Mouse (Mus musculus): ENCODE results near the gene D5Ertd579e. TPM values are rescaled to one million over a fixed set of nuclear protein-coding genes. Genes with fewer than 3 reads are reported as not detected.
A peak's percentile ranks its signal among the peaks of the same experiment; 100 is the strongest.

The D5Ertd579e gene
- polyA plus RNA-seq, 1 experiment from 2014 or later: 20.7 TPM

GRCm38 (mm10) chr5:36620409-36621057, 75.3 kb downstream of the D5Ertd579e start:
- Histone ChIP-seq H3K9me3 (ENCODE audit: control insufficient read depth, low read length) (no peaks in the 10 kb centered on the region), H3K4me1 (ENCODE audit: control insufficient read depth, insufficient read depth, low read length) (no peaks in the 10 kb centered on the region), H3K9ac (ENCODE audit: low read depth, low read length) (no peak overlapping the region), H3K27ac (replicated peaks; ENCODE audit: low read depth, low read length) (no peak overlapping the region), H3K4me3 (ENCODE audit: low read depth, low read length) (no peak overlapping the region), H3K36me3 (ENCODE audit: control insufficient read depth, insufficient read depth, low read length) (peaks cover 21% of the 10 kb centered on the region), H3K27me3 (replicated peaks; ENCODE audit: control insufficient read depth, insufficient read depth, low read length) (no peaks in the 10 kb centered on the region), H3K4me2 (ENCODE audit: low read depth, low read length) (no peak overlapping the region)
- ATAC-seq (ENCODE audit: low read depth) (no peak), DNase-seq (ENCODE audit: low spot score) (peak; percentile 11)
- WGBS: 77% methylated on average over 8 of the region's 8 CpGs

DNA sequence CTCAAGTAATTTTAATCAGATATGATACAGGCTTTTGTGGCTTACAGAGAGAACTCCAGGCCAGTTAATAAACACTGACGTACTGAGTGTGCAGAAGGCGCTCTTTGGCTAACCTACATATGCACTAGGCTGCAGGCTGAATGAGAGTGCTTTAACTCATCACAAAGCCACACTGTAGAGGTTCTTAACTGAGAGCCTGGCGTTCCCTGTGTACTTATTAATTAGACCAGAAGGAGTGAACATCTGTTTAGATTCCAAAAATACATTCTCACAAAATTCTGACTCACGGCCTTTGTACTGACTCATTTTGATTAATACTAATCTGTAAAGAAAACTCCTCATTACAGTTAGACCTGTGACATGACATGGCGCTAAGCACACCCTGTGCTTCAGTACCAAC, 76.9 kb downstream of the D5Ertd579e start:
- DNase-seq (ENCODE audit: low spot score): no peak
- Histone ChIP-seq H3K4me2 (ENCODE audit: low read depth, low read length) (no peak overlapping the region), H3K9me3 (ENCODE audit: control insufficient read depth, low read length) (no peaks in the 10 kb centered on the region), H3K27me3 (replicated peaks; ENCODE audit: control insufficient read depth, insufficient read depth, low read length) (no peaks in the 10 kb centered on the region), H3K27ac (replicated peaks; ENCODE audit: low read depth, low read length) (no peak overlapping the region), H3K4me1 (ENCODE audit: control insufficient read depth, insufficient read depth, low read length) (no peaks in the 10 kb centered on the region), H3K36me3 (ENCODE audit: control insufficient read depth, insufficient read depth, low read length) (peaks cover 38% of the 10 kb centered on the region), H3K9ac (ENCODE audit: low read depth, low read length) (no peak overlapping the region), H3K4me3 (ENCODE audit: low read depth, low read length) (no peak overlapping the region)
- ATAC-seq (ENCODE audit: low read depth): no peak
- 85% methylated on average over 5 of the region's 5 CpGs for WGBS

DNA sequence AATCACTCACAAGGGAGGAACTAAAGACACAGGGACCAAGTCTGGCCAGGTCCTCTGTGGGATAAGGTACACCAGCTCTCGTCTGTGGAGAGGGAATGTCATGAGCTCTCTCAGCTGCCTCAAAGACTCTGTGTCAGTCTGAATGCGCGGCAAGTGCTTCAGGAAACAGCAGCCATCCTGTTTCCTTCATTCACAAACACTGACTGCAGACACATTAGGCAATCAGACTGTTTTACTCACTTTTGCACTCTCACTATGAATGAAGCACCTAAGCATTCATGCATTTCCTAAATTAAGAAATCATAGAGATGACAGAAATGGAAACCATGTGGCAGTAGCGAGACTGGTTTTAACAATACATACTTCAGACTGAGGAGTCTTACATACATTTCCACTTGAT, 77.5 kb downstream of the D5Ertd579e start:
- Histone ChIP-seq H3K36me3 (ENCODE audit: control insufficient read depth, insufficient read depth, low read length) (peaks cover 43% of the 10 kb centered on the region), H3K4me1 (ENCODE audit: control insufficient read depth, insufficient read depth, low read length) (no peaks in the 10 kb centered on the region), H3K9me3 (ENCODE audit: control insufficient read depth, low read length) (no peaks in the 10 kb centered on the region), H3K4me2 (ENCODE audit: low read depth, low read length) (no peak overlapping the region), H3K9ac (ENCODE audit: low read depth, low read length) (no peak overlapping the region), H3K4me3 (ENCODE audit: low read depth, low read length) (no peak overlapping the region), H3K27me3 (replicated peaks; ENCODE audit: control insufficient read depth, insufficient read depth, low read length) (no peaks in the 10 kb centered on the region), H3K27ac (replicated peaks; ENCODE audit: low read depth, low read length) (no peak overlapping the region)
- 66% methylated on average over 4 of the region's 4 CpGs for WGBS
- ATAC-seq (ENCODE audit: low read depth): no peak
- DNase-seq (ENCODE audit: low spot score): no peak

DNA sequence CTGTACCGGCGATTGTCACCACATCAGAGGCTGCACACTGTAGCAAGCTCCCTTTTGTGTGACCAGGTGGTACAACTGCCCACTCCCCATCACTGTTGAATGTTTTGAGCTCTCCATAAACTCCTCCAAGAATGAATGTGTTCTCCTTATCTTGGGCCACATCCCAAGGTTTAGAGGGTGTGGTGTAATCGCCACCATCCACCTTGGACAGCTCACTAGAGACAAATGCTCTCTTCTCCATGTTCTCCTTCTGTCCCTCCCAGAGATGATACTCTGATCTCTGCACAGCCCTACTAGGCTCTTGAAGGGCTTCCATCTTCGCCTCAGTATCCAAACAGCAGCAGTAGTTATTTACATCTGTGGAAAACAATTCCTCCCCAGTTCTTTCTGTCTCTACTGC, 81.7 kb downstream of the D5Ertd579e start:
- ATAC-seq (ENCODE audit: low read depth): no peak
- no peaks in the 10 kb centered on the region for H3K27me3 ChIP-seq (replicated peaks; ENCODE audit: control insufficient read depth, insufficient read depth, low read length)
- no peak overlapping the region for H3K4me2 ChIP-seq (ENCODE audit: low read depth, low read length)
- H3K9ac ChIP-seq (ENCODE audit: low read depth, low read length): no peak overlapping the region
- H3K4me1 ChIP-seq (ENCODE audit: control insufficient read depth, insufficient read depth, low read length): no peaks in the 10 kb centered on the region
- H3K27ac ChIP-seq (replicated peaks; ENCODE audit: low read depth, low read length): no peak overlapping the region
- DNase-seq (ENCODE audit: low spot score): no peak
- no peaks in the 10 kb centered on the region for H3K9me3 ChIP-seq (ENCODE audit: control insufficient read depth, low read length)
- WGBS: 92% methylated on average over 4 of the region's 4 CpGs
- H3K36me3 ChIP-seq (ENCODE audit: control insufficient read depth, insufficient read depth, low read length): peaks cover 78% of the 10 kb centered on the region
- H3K4me3 ChIP-seq (ENCODE audit: low read depth, low read length): no peak overlapping the region

DNA sequence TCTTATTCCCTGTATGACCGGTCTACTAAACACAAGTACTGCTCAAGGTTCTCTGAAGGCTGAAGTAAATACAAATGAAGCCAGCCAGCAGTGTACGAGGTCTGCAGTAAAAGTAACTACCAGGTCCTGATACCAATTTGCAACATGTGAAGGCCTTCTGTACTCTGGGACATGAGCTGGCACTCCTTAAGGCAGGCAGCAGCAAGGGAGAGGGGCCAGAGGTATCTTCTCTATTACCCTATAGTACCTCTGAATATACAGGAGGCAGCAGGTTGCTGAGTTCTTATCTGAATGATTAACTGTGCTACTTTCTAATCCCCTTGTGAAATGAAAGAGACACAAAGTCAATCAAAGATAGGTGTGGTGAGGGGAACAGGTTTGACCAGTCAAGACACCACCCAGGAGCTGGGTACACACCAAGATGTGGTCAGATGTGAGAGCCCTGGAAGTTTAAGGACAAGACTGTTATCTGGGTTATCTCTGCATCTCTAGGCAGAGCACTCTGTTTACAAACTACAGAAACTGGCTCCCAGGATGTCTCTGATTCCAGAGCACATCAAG, 86.8 kb downstream of the D5Ertd579e start:
- H3K27ac ChIP-seq (replicated peaks; ENCODE audit: low read depth, low read length): no peak overlapping the region
- H3K27me3 ChIP-seq (replicated peaks; ENCODE audit: control insufficient read depth, insufficient read depth, low read length): no peaks in the 10 kb centered on the region
- no peak overlapping the region for H3K4me3 ChIP-seq (ENCODE audit: low read depth, low read length)
- no peak overlapping the region for H3K9ac ChIP-seq (ENCODE audit: low read depth, low read length)
- no peaks in the 10 kb centered on the region for H3K4me1 ChIP-seq (ENCODE audit: control insufficient read depth, insufficient read depth, low read length)
- WGBS: 94% methylated on average over 2 of the region's 2 CpGs
- peaks cover 82% of the 10 kb centered on the region for H3K36me3 ChIP-seq (ENCODE audit: control insufficient read depth, insufficient read depth, low read length)
- H3K4me2 ChIP-seq (ENCODE audit: low read depth, low read length): no peak overlapping the region
- no peaks in the 10 kb centered on the region for H3K9me3 ChIP-seq (ENCODE audit: control insufficient read depth, low read length)
- ATAC-seq (ENCODE audit: low read depth) (no peak), DNase-seq (ENCODE audit: low spot score) (no peak)

DNA sequence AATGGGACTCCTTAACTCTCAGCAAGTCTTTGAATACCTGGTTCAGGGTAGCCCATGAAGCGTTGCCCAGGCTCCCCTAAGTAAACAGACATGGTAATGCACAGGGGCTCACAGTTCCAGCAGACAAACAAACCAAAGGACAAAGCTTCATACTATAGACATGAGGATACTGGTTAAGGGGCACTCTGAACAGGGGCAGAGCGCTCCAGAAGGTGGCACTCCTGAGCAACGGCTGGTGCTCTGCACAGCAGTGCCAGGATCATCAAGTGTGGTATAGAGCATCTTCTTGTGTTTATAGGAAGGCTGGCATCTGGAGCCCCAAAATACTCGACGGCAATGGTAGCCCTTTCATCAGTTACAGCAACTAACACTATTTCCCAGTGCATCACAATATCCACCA, 92.8 kb downstream of the D5Ertd579e start:
- ATAC-seq (ENCODE audit: low read depth) (0 out of 2 replicates have a peak, but pooled peaks have one; percentile 57), DNase-seq (ENCODE audit: low spot score) (no peak)
- Histone ChIP-seq H3K9ac (ENCODE audit: low read depth, low read length) (no peak overlapping the region), H3K27ac (replicated peaks; ENCODE audit: low read depth, low read length) (no peak overlapping the region), H3K4me3 (ENCODE audit: low read depth, low read length) (no peak overlapping the region), H3K36me3 (ENCODE audit: control insufficient read depth, insufficient read depth, low read length) (peaks cover 81% of the 10 kb centered on the region), H3K4me2 (ENCODE audit: low read depth, low read length) (no peak overlapping the region), H3K27me3 (replicated peaks; ENCODE audit: control insufficient read depth, insufficient read depth, low read length) (no peaks in the 10 kb centered on the region), H3K9me3 (ENCODE audit: control insufficient read depth, low read length) (no peaks in the 10 kb centered on the region), H3K4me1 (ENCODE audit: control insufficient read depth, insufficient read depth, low read length) (no peaks in the 10 kb centered on the region)
- 81% methylated on average over 5 of the region's 5 CpGs for WGBS

DNA sequence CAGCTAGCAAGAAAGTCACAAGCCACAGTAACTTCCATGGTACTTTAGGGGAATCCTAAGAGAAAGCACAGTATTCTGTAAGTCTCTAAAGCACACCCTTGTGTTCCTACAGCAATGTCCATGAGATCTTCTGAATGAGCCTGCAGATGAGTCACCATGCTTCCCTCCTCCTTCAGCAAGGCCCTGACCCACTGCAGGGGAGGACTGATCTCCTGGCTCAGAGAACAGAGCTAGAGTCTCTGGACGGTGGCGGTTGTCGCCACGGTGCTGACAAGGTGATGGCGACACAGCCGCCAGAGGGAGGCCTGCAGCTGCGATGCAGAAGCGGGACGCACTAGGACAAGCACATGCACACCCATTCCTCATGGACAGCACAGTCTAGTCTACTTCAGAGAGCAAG, 93.8 kb downstream of the D5Ertd579e start:
- no peak overlapping the region for H3K4me3 ChIP-seq (ENCODE audit: low read depth, low read length)
- no peak overlapping the region for H3K27ac ChIP-seq (replicated peaks; ENCODE audit: low read depth, low read length)
- ATAC-seq (ENCODE audit: low read depth) (no peak), DNase-seq (ENCODE audit: low spot score) (no peak)
- H3K36me3 ChIP-seq (ENCODE audit: control insufficient read depth, insufficient read depth, low read length): peaks cover 75% of the 10 kb centered on the region
- H3K9me3 ChIP-seq (ENCODE audit: control insufficient read depth, low read length): no peaks in the 10 kb centered on the region
- H3K9ac ChIP-seq (ENCODE audit: low read depth, low read length): no peak overlapping the region
- H3K4me2 ChIP-seq (ENCODE audit: low read depth, low read length): no peak overlapping the region
- no peaks in the 10 kb centered on the region for H3K27me3 ChIP-seq (replicated peaks; ENCODE audit: control insufficient read depth, insufficient read depth, low read length)
- no peaks in the 10 kb centered on the region for H3K4me1 ChIP-seq (ENCODE audit: control insufficient read depth, insufficient read depth, low read length)
- 95% methylated on average over 9 of the region's 9 CpGs for WGBS

- WGBS: 94% methylated on average over 7 of the region's 7 CpGs
- Histone ChIP-seq H3K4me2 (ENCODE audit: low read depth, low read length) (no peak overlapping the region), H3K4me3 (ENCODE audit: low read depth, low read length) (no peak overlapping the region), H3K9me3 (ENCODE audit: control insufficient read depth, low read length) (no peaks in the 10 kb centered on the region), H3K27ac (replicated peaks; ENCODE audit: low read depth, low read length) (no peak overlapping the region), H3K27me3 (replicated peaks; ENCODE audit: control insufficient read depth, insufficient read depth, low read length) (no peaks in the 10 kb centered on the region), H3K4me1 (ENCODE audit: control insufficient read depth, insufficient read depth, low read length) (no peaks in the 10 kb centered on the region), H3K36me3 (ENCODE audit: control insufficient read depth, insufficient read depth, low read length) (peaks cover 69% of the 10 kb centered on the region), H3K9ac (ENCODE audit: low read depth, low read length) (no peak overlapping the region)
- ATAC-seq (ENCODE audit: low read depth) (no peak), DNase-seq (ENCODE audit: low spot score) (no peak)
These were observed 94.3 kb downstream of the D5Ertd579e start for GRCm38 (mm10) chr5:36601492-36601891.

GRCm38 (mm10) chr5:36598883-36599282, 96.9 kb downstream of the D5Ertd579e start:
- H3K9ac ChIP-seq (ENCODE audit: low read depth, low read length): no peak overlapping the region
- WGBS: 91% methylated on average over 1 of the region's 1 CpGs
- no peaks in the 10 kb centered on the region for H3K27me3 ChIP-seq (replicated peaks; ENCODE audit: control insufficient read depth, insufficient read depth, low read length)
- H3K4me1 ChIP-seq (ENCODE audit: control insufficient read depth, insufficient read depth, low read length): no peaks in the 10 kb centered on the region
- DNase-seq (ENCODE audit: low spot score) (no peak), ATAC-seq (ENCODE audit: low read depth) (no peak)
- no peak overlapping the region for H3K27ac ChIP-seq (replicated peaks; ENCODE audit: low read depth, low read length)
- H3K9me3 ChIP-seq (ENCODE audit: control insufficient read depth, low read length): no peaks in the 10 kb centered on the region
- H3K4me2 ChIP-seq (ENCODE audit: low read depth, low read length): no peak overlapping the region
- H3K36me3 ChIP-seq (ENCODE audit: control insufficient read depth, insufficient read depth, low read length): peaks cover 47% of the 10 kb centered on the region
- no peak overlapping the region for H3K4me3 ChIP-seq (ENCODE audit: low read depth, low read length)

Data from embryonic facial prominence, embryonic 14.5 days (tissue).